Mouse (Mus musculus) midbrain, embryonic 11.5 days (tissue): ENCODE results near the gene Spag7. TPM values are rescaled to one million over a fixed set of nuclear protein-coding genes. Genes with fewer than 3 reads are reported as not detected.
A peak's percentile ranks its signal among the peaks of the same experiment; 100 is the strongest.

Source experiments
- ATAC-seq: fragments of 200-750 bp; cut with Nextera tagmentation; 2 replicates; pipeline ENCODE4 v1.8.0; 2017; ENCODE audit warnings: moderate TSS enrichment, moderate library complexity; ENCODE audit not compliant: low FRiP score
- DNase-seq: peaks from one replicate; pipeline ENCODE4 v3.0.0; 2015; ENCODE audit warnings: low spot score; ENCODE audit errors: missing footprints
- H3K27ac ChIP-seq: fragments of 300-500 bp; sonication (generic); 2 replicates; pipeline ENCODE4 v1.5.1; 2014; ENCODE audit warnings: low read depth, low read length
- H3K27me3 ChIP-seq: fragments of 300-500 bp; sonication (generic); 2 replicates; pipeline ENCODE4 v1.6.1; 2014; ENCODE audit warnings: mild to moderate bottlenecking, low read length, moderate library complexity, mixed read lengths; ENCODE audit not compliant: control insufficient read depth, insufficient read depth
- H3K36me3 ChIP-seq: fragments of 300-500 bp; sonication (generic); 2 replicates; pipeline ENCODE4 v1.6.1; 2014; ENCODE audit warnings: mild to moderate bottlenecking, low read length, moderate library complexity, mixed read lengths; ENCODE audit not compliant: control insufficient read depth, insufficient read depth
- H3K4me1 ChIP-seq: fragments of 300-500 bp; sonication (generic); 2 replicates; pipeline ENCODE4 v1.6.1; 2014; ENCODE audit warnings: low read length; ENCODE audit not compliant: control insufficient read depth, insufficient read depth
- H3K4me2 ChIP-seq: fragments of 300-500 bp; sonication (generic); 2 replicates; pipeline ENCODE4 v1.6.1; 2014; ENCODE audit warnings: mild to moderate bottlenecking, moderate library complexity
- H3K4me3 ChIP-seq: fragments of 300-500 bp; sonication (generic); 2 replicates; pipeline ENCODE4 v1.5.1; 2014; ENCODE audit warnings: low read depth, low read length
- H3K9ac ChIP-seq: fragments of 300-500 bp; sonication (generic); 2 replicates; pipeline ENCODE4 v1.6.1; 2014; ENCODE audit warnings: low read length
- H3K9me3 ChIP-seq: fragments of 300-500 bp; sonication (generic); 2 replicates; pipeline ENCODE4 v1.6.1; 2016; ENCODE audit warnings: low read length; ENCODE audit not compliant: control insufficient read depth
- WGBS: fragments of 180-500 bp; shearing (Covaris S2); extraction: QIAGEN DNeasy Blood & Tissue Kit; methylation state at CpG from one replicate; pipeline ENCODE4 v1.1.7; 2014; 5-methylcytosine and 5-hydroxymethylcytosine counted together
- polyA plus RNA-seq: library from polyadenylated mRNA; unstranded; fragments of >200 nt; fragmentation: Nextera tagmentation; extraction: Ambion mirVana; gene quantifications from 2 replicates; pipeline ENCODE4 v1.2.1, GENCODE M21; 2014

Spag7 gene
- polyA plus RNA-seq, 1 experiment from 2014 or later = 138 TPM

GRCm38 (mm10) chr11:70652029-70652883, 17.0 kb downstream of the Spag7 start:
- 79% methylated on average over 12 of the region's 12 CpGs for WGBS
- Histone ChIP-seq H3K27me3 (no peaks in the 10 kb centered on the region), H3K4me2 (peak overlapping the region; percentile 89), H3K9ac (peak overlapping the region; percentile 98; the same call in 1 of the 2 replicates), H3K36me3 (peaks cover 17% of the 10 kb centered on the region), H3K4me3 (peak overlapping the region; percentile 99), H3K9me3 (no peaks in the 10 kb centered on the region), H3K4me1 (peaks cover 41% of the 10 kb centered on the region), H3K27ac (no peak overlapping the region)
- ATAC-seq = no peak
- no peak for DNase-seq

GRCm38 (mm10) chr11:70651391-70651790, 17.8 kb downstream of the Spag7 start:
- Histone ChIP-seq H3K27ac (no peak overlapping the region), H3K4me1 (peaks cover 33% of the 10 kb centered on the region), H3K4me3 (no peak overlapping the region), H3K4me2 (no peak overlapping the region), H3K36me3 (peaks cover 17% of the 10 kb centered on the region), H3K27me3 (no peaks in the 10 kb centered on the region), H3K9ac (no peak overlapping the region), H3K9me3 (no peaks in the 10 kb centered on the region)
- DNase-seq = no peak
- no peak for ATAC-seq
- WGBS = 87% methylated on average over 2 of the region's 2 CpGs

- DNase-seq (no peak), ATAC-seq (no peak)
- Histone ChIP-seq H3K4me1 (peaks cover 34% of the 10 kb centered on the region), H3K9me3 (no peaks in the 10 kb centered on the region), H3K4me3 (no peak overlapping the region), H3K9ac (no peak overlapping the region), H3K27me3 (no peaks in the 10 kb centered on the region), H3K36me3 (peaks cover 17% of the 10 kb centered on the region), H3K4me2 (no peak overlapping the region), H3K27ac (no peak overlapping the region)
- 85% methylated on average over 12 of the region's 12 CpGs for WGBS
These were observed 18.7 kb downstream of the Spag7 start for GRCm38 (mm10) chr11:70650322-70651175.

GRCm38 (mm10) chr11:70649185-70649734, 20.0 kb downstream of the Spag7 start:
- Histone ChIP-seq H3K27me3 (no peaks in the 10 kb centered on the region), H3K4me1 (peaks cover 31% of the 10 kb centered on the region), H3K4me3 (no peak overlapping the region), H3K36me3 (peaks cover 26% of the 10 kb centered on the region), H3K9me3 (no peaks in the 10 kb centered on the region), H3K27ac (no peak overlapping the region), H3K9ac (no peak overlapping the region), H3K4me2 (no peak overlapping the region)
- no peak for ATAC-seq
- 84% methylated on average over 8 of the region's 8 CpGs for WGBS
- no peak for DNase-seq

GRCm38 (mm10) chr11:70648512-70648911, 20.7 kb downstream of the Spag7 start:
- H3K4me2 ChIP-seq = peak overlapping the region; percentile 99; the same call in 1 of the 2 replicates
- no peak overlapping the region for H3K27ac ChIP-seq
- WGBS = 88% methylated on average over 4 of the region's 4 CpGs
- peak overlapping the region; percentile 72; the same call in 1 of the 2 replicates for H3K4me3 ChIP-seq
- H3K27me3 ChIP-seq = no peaks in the 10 kb centered on the region
- peaks cover 31% of the 10 kb centered on the region for H3K4me1 ChIP-seq
- peaks cover 26% of the 10 kb centered on the region for H3K36me3 ChIP-seq
- ATAC-seq (no peak), DNase-seq (no peak)
- no peak overlapping the region for H3K9ac ChIP-seq
- no peaks in the 10 kb centered on the region for H3K9me3 ChIP-seq

GRCm38 (mm10) chr11:70647716-70648420, 21.3 kb downstream of the Spag7 start:
- Histone ChIP-seq H3K4me2 (peak overlapping the region; percentile 99), H3K9me3 (no peaks in the 10 kb centered on the region), H3K9ac (peak overlapping the region; percentile 78), H3K4me3 (peak overlapping the region; percentile 72), H3K4me1 (peaks cover 29% of the 10 kb centered on the region), H3K27me3 (no peaks in the 10 kb centered on the region), H3K27ac (peak overlapping the region; percentile 88), H3K36me3 (peaks cover 26% of the 10 kb centered on the region)
- ATAC-seq = peak; percentile 15
- 4% methylated on average over 28 of the region's 28 CpGs for WGBS
- peak; percentile 88 for DNase-seq

- WGBS = under 1% methylated on average over 63 of the region's 63 CpGs
- peak; percentile 99 for DNase-seq
- no peaks in the 10 kb centered on the region for H3K9me3 ChIP-seq
- peak; percentile 91 for ATAC-seq
- peak within 1 kb of the TSS; percentile 72 for H3K4me3 ChIP-seq
- peak within 1 kb of the TSS; percentile 88 for H3K27ac ChIP-seq
- H3K27me3 ChIP-seq = no peaks in the 10 kb centered on the region
- peak within 1 kb of the TSS; percentile 78 for H3K9ac ChIP-seq
- H3K4me2 ChIP-seq = peak within 1 kb of the TSS; percentile 99
- peaks cover 26% of the 10 kb centered on the region for H3K36me3 ChIP-seq
- H3K4me1 ChIP-seq = peaks cover 22% of the 10 kb centered on the region
These were observed 22.2 kb downstream of the Spag7 start, which contains the start of the genes Rnf167 and Slc25a11 for GRCm38 (mm10) chr11:70646691-70647650. Rnf167 (plus strand) TSS chr11:70647235. Slc25a11 (minus strand) TSS chr11:70647479.

GRCm38 (mm10) chr11:70646259-70646555, 23.0 kb downstream of the Spag7 start:
- Histone ChIP-seq H3K36me3 (peaks cover 24% of the 10 kb centered on the region), H3K4me3 (peak overlapping the region; percentile 72), H3K4me1 (peaks cover 22% of the 10 kb centered on the region), H3K9ac (peak overlapping the region; percentile 75), H3K27me3 (no peaks in the 10 kb centered on the region), H3K9me3 (no peaks in the 10 kb centered on the region), H3K4me2 (peak overlapping the region; percentile 79), H3K27ac (peak overlapping the region; percentile 63; the same call in 1 of the 2 replicates)
- 29% methylated on average over 3 of the region's 3 CpGs for WGBS
- DNase-seq (no peak), ATAC-seq (no peak)
